Mouse (Mus musculus) thymus, postnatal 36 days (tissue): ENCODE measurements at regions not wholly inside any gene's neighbourhood (a gene's known extent, or its start where the extent isn't known, plus 50 kb on each side); places are given as distances from the start of the nearest gene placed in this dataset.
A peak's percentile ranks its signal among the peaks of the same experiment; 100 is the strongest.

ENCODE experiments used
- DNase-seq, 2 experiments: peaks; one replicate each; pipeline ENCODE4 v3.0.0; 2022; ENCODE audit warnings: mixed read lengths in 2 of 2

- DNase-seq: no peak
Measured at GRCm38 (mm10) chr8:126655565-126655964, 61.8 kb upstream of the Irf2bp2 start.

GRCm38 (mm10) chr8:126654353-126654752 is 60.6 kb upstream of the Irf2bp2 start:
- DNase-seq: peak; percentile 46 to 69

- peak in 1 of 2 experiments; percentile 27 for DNase-seq
Measured at GRCm38 (mm10) chr8:126652151-126652550, 58.4 kb upstream of the Irf2bp2 start.

GRCm38 (mm10) chr8:126650945-126651344 is 57.2 kb upstream of the Irf2bp2 start:
- DNase-seq: no peak

- DNase-seq: peak in 1 of 2 experiments; percentile 2
Measured at GRCm38 (mm10) chr8:126649305-126649704, 55.5 kb upstream of the Irf2bp2 start.

DNA sequence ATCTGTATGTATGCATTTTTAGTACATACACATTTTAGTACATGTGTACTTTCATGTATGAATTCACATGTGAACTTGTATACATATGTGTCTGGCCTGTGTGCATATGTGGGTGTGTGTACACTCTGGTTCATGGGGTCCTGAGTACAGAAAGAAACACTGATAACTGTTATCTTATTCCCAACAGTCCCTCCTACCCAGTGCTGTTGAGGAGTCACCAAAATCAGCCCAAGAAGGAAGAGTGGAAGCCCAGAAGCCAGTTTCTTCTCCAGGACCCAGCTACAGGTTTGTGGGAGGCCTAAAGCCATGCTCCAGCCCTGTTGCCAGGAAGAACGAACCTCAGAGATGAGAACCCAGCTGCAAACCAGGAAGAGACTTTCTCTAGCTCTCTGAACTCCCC is 53.6 kb upstream of the Irf2bp2 start:
- DNase-seq: no peak

DNA sequence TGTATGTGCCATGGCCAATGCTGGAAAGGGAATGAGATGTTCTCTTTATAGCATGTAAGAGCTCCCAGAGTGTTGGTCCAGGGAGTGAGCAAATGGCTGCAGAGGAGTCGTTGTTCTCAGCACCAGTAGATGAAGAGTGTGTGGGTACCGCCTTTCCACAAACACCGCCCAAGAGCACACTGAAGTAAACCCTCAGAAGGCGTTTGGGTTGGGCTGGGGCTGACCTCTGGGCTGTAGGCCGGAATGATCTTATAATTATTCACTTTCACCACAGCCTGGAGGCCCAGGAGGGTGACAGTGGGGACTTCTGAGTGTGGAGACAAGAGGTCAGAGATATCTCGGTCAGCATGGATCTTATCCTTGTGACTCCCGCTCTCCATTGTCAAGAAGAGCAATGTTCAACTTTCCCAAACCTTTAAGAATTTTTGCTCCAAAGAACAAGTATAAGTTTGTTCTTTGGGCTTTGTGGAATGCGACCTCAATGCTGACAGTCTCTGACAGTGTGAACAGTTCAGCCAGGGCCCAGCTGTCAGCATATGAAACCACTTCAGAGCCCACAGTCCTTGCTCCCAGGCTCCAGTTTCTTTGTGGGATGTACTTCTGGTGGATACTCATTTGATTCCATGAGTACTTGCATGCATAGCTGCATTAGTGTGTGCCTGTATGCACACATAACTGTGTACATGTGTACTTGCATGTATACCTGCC is 53.0 kb upstream of the Irf2bp2 start:
- no peak for DNase-seq

DNA sequence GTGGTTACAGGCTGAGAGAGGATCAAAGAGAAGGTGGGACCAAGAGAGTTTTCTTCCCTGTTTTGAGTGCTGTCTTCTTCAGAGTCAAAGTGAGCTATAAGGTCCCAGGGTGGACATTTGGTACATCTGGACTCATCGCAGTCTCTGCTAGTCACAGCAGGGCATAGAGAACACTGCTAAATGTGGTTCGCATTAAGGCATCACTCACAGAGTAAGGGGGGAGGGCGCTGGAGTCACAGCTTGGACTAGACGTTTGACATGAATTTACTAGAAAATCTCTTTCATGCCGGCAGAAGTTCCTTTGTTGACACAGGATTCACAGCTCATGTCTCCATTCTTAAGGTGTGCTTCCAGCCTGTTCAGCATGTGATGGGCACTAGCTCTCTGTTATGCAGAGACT is 50.4 kb upstream of the Irf2bp2 start:
- DNase-seq: no peak
